Comparison of ENCODE assay signal across 13 mouse cellular contexts in the genomic region with DNA sequence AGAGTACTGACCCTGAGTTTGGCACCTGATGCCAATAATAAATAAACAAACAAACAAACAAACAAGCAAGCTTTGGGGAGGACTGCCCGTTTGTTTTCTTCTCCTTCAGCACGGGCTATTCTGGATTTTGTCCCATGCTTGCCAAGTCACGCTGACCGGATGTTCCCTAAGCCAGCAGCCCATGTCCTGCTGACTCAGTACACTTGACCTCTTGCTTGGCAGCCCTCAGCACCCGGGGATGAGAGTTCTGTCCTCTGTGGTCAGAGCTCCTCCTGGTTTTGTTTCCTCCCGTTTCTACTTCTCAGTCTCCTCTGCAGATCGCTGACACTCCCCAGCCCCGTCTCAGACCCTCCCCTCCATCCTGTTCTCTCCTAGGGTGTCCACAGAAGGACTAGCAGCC. TPM values are rescaled to one million over a fixed set of nuclear protein-coding genes. Genes with fewer than 3 reads are reported as not detected.
DNase-seq lines count a peak whose midpoint lies in the region; ATAC-seq lines count a peak whose summit lies in the region.
"Had no signal": no experiment of that assay in that cellular context is flagged by ENCODE, and none has a peak within 500 bp of the region (broad histone marks: within the 10 kb centered on the region; RNA-seq: fewer than 3 reads in every experiment).

No protein-coding gene starts in this region.

- no peak for ATAC-seq in heart, embryonic 11.5 days (replicated peaks; ENCODE audit: insufficient number of reproducible peaks, low FRiP score, low TSS enrichment)
- ATAC-seq in granulocyte monocyte progenitor cell, adult 5-6 weeks (replicated peaks; ENCODE audit: poor library complexity, severe bottlenecking), result no peak

- no peak overlapping the region for H3K4me3 ChIP-seq in heart, embryonic 11.5 days (ENCODE audit: low read depth, low read length)
- H3K4me3 ChIP-seq: hindbrain, embryonic 15.5 days; limb, embryonic 15.5 days had no signal

- intact Hi-C loops in heart, postnatal 10 days (cut with DNase I), result loop anchor here (5.0 kb wide), 2 partner anchors 40 to 155 kb away; a partner anchor contains a TSS

- no peak overlapping the region for H3K27ac ChIP-seq in heart, embryonic 11.5 days (ENCODE audit: low read depth, low read length)
- H3K27ac ChIP-seq: hindbrain, embryonic 15.5 days; limb, embryonic 15.5 days had no signal

- WGBS in heart, embryonic 11.5 days (ENCODE audit: insufficient replicate concordance), result 72% methylated on average over 8 of the region's 8 CpGs

- DNase-seq in heart, adult 11 months, result peak; percentile 99
- peak; percentile 72 for DNase-seq in 3134 (ENCODE audit: extremely low read depth, insufficient read length, low spot score)
- peak; percentile 50 to 54 for DNase-seq in adrenal gland, adult 18-20 months (ENCODE audit: low spot score in 2 of 2)
- peak; percentile 29 to 45 for DNase-seq in heart, postnatal 10 days
- no peak for DNase-seq in embryo, embryonic 9.5 days (ENCODE audit: extremely low spot score)
- no peak for DNase-seq in layer of hippocampus, adult 8-10 months (ENCODE audit: low spot score in 2 of 2)
- DNase-seq: cerebellum, adult 9-10 months; lung, postnatal 4 days; right cerebral cortex, adult 18-20 months had no signal

- H3K4me1 ChIP-seq in heart, embryonic 11.5 days (ENCODE audit: control insufficient read depth, insufficient read depth, low read length), result no peaks in the 10 kb centered on the region

- H3K4me2 ChIP-seq in heart, embryonic 11.5 days, result no peak overlapping the region
- H3K4me2 ChIP-seq: hindbrain, embryonic 15.5 days; limb, embryonic 15.5 days had no signal

- no peak overlapping the region for H3K9ac ChIP-seq in heart, embryonic 11.5 days (ENCODE audit: low read depth, low read length)
- H3K9ac ChIP-seq: hindbrain, embryonic 15.5 days; limb, embryonic 15.5 days had no signal

- no peaks in the 10 kb centered on the region for H3K36me3 ChIP-seq in heart, embryonic 11.5 days (ENCODE audit: control insufficient read depth, insufficient read depth, low read length)
- H3K36me3 ChIP-seq: hindbrain, embryonic 15.5 days; limb, embryonic 15.5 days had no signal

- no peaks in the 10 kb centered on the region for H3K9me3 ChIP-seq in heart, embryonic 11.5 days (replicated peaks; ENCODE audit: control insufficient read depth, low read length)
- H3K9me3 ChIP-seq: hindbrain, embryonic 15.5 days; limb, embryonic 15.5 days had no signal

- H3K27me3 ChIP-seq in heart, embryonic 11.5 days (ENCODE audit: control insufficient read depth, insufficient read depth, low read length), result peaks cover 10% of the 10 kb centered on the region; the same call in 1 of the 2 replicates
- H3K27me3 ChIP-seq: hindbrain, embryonic 15.5 days; limb, embryonic 15.5 days had no signal

RNA-seq across cellular contexts. Expression of a gene that starts 24.2 kb away (rescaled TPM):
- polyA plus RNA-seq in heart, embryonic 11.5 days (2014; fragmentation: Nextera tagmentation; extraction: Ambion mirVana), result 129 and 157 TPM in 2 replicates
- 100 to 1,000 TPM; 210 to 273 TPM for total RNA-seq in adrenal gland, adult 18-20 months (2021)
- 100 to 1,000 TPM; 109 to 129 TPM for total RNA-seq in heart, postnatal 10 days (2021)
- 8.4 and 12.3 TPM in 2 replicates for total RNA-seq in granulocyte monocyte progenitor cell, adult 5-6 weeks (2014; fragmentation: Nextera tagmentation)
- 3.7 and 4.8 TPM in 2 replicates for total RNA-seq in granulocyte monocyte progenitor cell, adult 5-6 weeks (2017)
- total RNA-seq in layer of hippocampus, adult 8-10 months (2022), result 10 to 100 TPM; 47.2 to 63.1 (median 53.9) TPM

RNA-seq across cellular contexts. Expression of a gene that starts 41.6 kb away (rescaled TPM):
- polyA plus RNA-seq in heart, embryonic 11.5 days (2014; fragmentation: Nextera tagmentation; extraction: Ambion mirVana), result 0.86 and 1.2 TPM in 2 replicates
- 10 to 100 TPM in 1 of 2 experiments, 1 to 10 TPM in 1; 6.8 to 99.4 TPM for total RNA-seq in adrenal gland, adult 18-20 months (2021)
- 10 to 100 TPM; 40.4 to 61.8 TPM for total RNA-seq in heart, postnatal 10 days (2021)
- total RNA-seq in granulocyte monocyte progenitor cell, adult 5-6 weeks (2014; fragmentation: Nextera tagmentation), result not detected in 2 replicates
- total RNA-seq in granulocyte monocyte progenitor cell, adult 5-6 weeks (2017), result not detected in 2 replicates
- total RNA-seq in layer of hippocampus, adult 8-10 months (2022), result 1 to 10 TPM; 6.2 to 9.3 (median 7.1) TPM

Comparison
In these comparisons a context has a peak if more than half of its experiments do, and no peak if none do; other contexts are left out.
1. DNase-seq: peak in heart, adult 11 months (single experiment), 3134 (single experiment), adrenal gland, adult 18-20 months (2 of 2) and heart, postnatal 10 days (2 of 2); none in embryo, embryonic 9.5 days (single experiment) and layer of hippocampus, adult 8-10 months (0 of 2).
2. RNA of a gene that starts 41.6 kb away (total RNA-seq): 6.8 to 99.4 TPM in adrenal gland, adult 18-20 months, 40.4 to 61.8 TPM in heart, postnatal 10 days and 6.2 to 9.3 TPM in layer of hippocampus, adult 8-10 months; not detected in granulocyte monocyte progenitor cell, adult 5-6 weeks; every median in the first group is over 4 times any median in the second.